Mouse (Mus musculus) mammary gland, adult 2 months (tissue): ENCODE results near the gene Eml1. TPM values are rescaled to one million over a fixed set of nuclear protein-coding genes. Genes with fewer than 3 reads are reported as not detected.

ENCODE experiments used
- polyA plus RNA-seq: library from polyadenylated mRNA; depleted of rRNA; stranded (reverse); fragments of >200 nt; gene quantifications from 2 replicates; pipeline ENCODE4 v1.2.3, GENCODE M21; 2012; ENCODE audit warnings: low replicate concordance; rRNA removed

The Eml1 gene
- 12.6 and 35.4 TPM in 2 replicates for polyA plus RNA-seq

DNA sequence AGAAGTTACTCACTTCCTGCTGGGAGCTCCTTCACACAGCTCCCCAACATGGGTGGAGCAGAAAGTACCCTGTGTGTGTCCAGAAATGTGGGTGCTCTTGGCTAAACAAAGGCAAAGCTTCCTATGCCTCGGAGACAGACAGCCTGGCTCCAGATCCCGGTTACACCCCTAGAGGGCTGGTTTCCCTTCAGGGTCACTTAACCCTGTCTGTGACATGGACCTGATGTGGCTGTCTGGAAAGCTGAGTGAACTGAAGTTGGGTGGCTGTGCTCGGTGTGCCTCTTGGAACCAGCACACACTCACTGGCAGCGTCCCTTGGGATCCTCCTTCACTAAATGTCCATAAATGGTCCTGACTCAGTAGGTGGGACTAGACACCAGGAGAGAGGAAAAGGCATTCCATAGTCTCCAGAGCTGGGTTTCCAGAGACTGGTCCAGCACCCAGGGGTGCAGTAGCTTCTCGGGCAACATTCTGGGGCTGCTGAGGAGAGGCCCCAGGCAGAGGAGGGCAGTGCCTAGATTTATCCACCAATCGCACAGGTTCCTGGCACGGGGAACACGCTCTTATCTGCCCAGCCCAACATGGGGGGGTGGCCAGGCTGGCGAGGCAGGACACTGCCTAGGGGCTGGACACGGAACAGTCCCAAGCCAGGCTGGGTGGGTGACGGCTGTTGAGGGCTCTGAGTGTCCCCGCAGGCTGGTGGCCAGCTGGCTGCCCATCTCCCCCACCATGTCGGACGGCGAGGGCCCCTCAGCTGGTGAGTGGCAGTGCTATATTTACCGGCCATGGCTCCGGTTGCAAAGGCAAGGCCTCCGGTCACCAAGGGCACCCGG, at the start of gene Eml1:
TSS of gene Eml1 (plus strand) at position 362 of the 833 bp plus-strand sequence.

DNA sequence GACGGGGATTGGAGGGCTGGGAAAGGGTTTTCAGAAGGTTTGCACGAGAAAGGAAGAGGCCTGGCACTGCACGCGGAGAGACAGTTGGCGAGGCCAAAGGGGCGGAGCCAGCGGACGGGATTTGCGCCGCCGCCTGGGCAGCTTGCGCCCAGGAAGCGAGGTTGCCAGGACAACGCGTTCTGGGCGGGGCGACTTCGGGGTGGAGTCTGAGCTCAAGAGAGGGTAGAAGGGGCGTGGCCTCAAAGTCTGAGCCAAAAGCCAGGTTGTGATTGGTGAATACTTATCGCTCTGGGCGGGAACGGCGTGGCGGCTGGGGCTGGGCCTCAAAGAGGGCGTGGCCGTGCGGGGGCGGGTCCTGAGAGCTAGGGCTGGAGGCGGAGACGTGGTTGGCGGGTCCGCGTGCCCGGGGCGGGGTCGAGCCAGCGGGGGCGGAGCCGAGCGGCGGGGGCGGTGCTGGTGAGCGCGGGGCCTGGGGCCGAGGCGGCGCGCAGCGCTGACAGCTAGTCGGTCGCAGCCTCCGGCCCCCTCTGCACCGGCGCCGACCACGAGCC, 36.8 kb upstream of the Eml1 start, which contains the start of gene Cyp46a1:
TSS of gene Cyp46a1 (plus strand) at position 487 of the 551 bp plus-strand sequence.

DNA sequence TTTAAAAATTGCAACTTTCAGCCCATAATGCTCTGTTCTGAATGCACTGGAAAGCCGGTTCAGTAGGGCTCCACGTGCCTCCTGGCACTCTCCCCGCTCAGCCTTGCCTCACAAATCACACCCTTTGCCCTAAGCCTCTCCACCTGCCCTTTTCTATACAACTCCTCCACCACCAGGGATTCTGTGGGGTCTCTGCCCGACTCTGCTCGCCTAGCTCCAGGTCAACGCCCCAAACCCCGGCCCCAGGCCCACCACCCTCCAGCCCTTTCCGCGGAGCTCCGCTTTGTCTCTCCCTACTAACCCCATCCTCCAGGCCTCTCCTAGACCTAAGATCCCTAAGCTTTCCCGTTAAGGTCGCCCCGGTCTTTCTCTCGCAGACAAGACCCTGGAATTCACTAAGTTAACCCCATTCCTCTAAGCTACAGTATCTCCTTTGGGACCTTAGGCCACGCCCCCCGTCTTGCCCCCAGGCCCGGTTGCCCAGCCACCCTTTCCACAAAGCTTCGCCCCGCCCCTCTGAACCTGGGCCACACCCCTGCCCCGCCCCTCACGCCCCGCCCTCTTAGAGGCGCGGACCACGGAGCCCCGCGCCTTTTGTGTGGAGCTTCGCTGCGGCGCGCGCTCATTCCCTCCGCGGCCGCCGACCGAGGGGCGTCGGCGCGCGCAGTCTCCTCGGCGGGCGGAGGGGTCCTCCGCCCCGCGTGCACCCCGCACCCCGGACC, 183.5 kb downstream of the Eml1 start, which contains the start of gene Evl:
TSS of gene Evl (plus strand) at position 601 of the 722 bp plus-strand sequence.

Other genes starting within 250 kb of the Eml1 start
- gene Setd3, start 191.6 kb upstream of the Eml1 start, polyA plus RNA-seq, result 12.7 and 28.1 TPM in 2 replicates
- 13.6 and 20.6 TPM in 2 replicates for gene Ccnk, start 191.4 kb upstream of the Eml1 start, polyA plus RNA-seq
- 11.7 and 14.9 TPM in 2 replicates for gene Ccdc85c, start 95.5 kb upstream of the Eml1 start, polyA plus RNA-seq
- gene Hhipl1, start 64.7 kb upstream of the Eml1 start, polyA plus RNA-seq, result 2.2 and 2.8 TPM in 2 replicates
- 4.0 and 5.1 TPM in 2 replicates for gene Cyp46a1, start 36.6 kb upstream of the Eml1 start, polyA plus RNA-seq
- 95.1 and 115 TPM in 2 replicates for gene Evl, start 183.8 kb downstream of the Eml1 start, polyA plus RNA-seq